Mouse (Mus musculus): ENCODE data around the gene Lrrc46. TPM values are rescaled to one million over a fixed set of nuclear protein-coding genes. Genes with fewer than 3 reads are reported as not detected.

Gene Lrrc46
- polyA plus RNA-seq, 1 experiment = 2.4 TPM

DNA sequence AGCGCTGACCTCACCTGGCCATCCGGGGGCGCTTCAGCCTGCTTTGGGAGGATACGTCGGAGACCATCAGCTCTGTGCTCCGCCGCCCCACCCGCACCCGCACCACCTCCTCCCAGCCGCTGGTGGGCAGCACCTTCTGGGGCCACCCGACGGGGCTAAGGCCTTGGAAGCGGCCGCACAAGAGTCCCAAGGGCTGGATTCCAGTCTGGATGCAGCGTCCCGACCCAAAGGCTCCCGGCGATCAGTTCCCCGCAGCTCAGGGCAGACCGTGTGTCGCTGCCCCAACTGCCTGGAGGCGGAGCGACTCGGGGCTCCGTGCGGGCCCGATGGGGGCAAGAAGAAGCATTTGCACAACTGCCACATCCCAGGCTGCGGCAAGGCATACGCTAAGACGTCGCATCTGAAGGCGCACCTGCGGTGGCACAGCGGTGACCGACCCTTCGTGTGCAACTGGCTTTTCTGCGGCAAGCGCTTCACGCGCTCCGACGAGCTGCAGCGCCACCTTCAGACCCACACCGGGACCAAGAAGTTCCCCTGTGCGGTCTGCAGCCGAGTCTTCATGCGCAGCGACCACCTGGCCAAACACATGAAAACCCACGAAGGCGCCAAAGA lies 19.2 kb downstream of the Lrrc46 start:
- peak overlapping the region; percentile 67 for H3K4me3 ChIP-seq (ENCODE audit: low read depth, low read length)
- H3K27me3 ChIP-seq (ENCODE audit: control insufficient read depth, insufficient read depth, low read length, poor library complexity, severe bottlenecking) = no peaks in the 10 kb centered on the region
- peak; percentile 83 for TF ChIP-seq CTCF (IDR thresholded peaks at IDR 0.05; ENCODE audit: low read depth, low read length)
- no peak for TF ChIP-seq EP300 (IDR thresholded peaks at IDR 0.05; ENCODE audit: insufficient read depth, low read depth, low read length)
- peak overlapping the region; percentile 94 for H3K9ac ChIP-seq (ENCODE audit: low read depth, poor library complexity, severe bottlenecking)
- peaks cover 2% of the 10 kb centered on the region for H3K4me1 ChIP-seq (ENCODE audit: control insufficient read depth, insufficient read depth, low read length)
- H3K9me3 ChIP-seq (replicated peaks; ENCODE audit: control insufficient read depth, insufficient read depth, low read length, poor library complexity, severe bottlenecking) = no peaks in the 10 kb centered on the region
- H3K27ac ChIP-seq (ENCODE audit: insufficient read depth, low read length) = peak overlapping the region; percentile 22; the same call in 1 of the 2 replicates
- H3K36me3 ChIP-seq (ENCODE audit: control insufficient read depth, insufficient read depth, low read length, poor library complexity, severe bottlenecking) = no peaks in the 10 kb centered on the region

DNA sequence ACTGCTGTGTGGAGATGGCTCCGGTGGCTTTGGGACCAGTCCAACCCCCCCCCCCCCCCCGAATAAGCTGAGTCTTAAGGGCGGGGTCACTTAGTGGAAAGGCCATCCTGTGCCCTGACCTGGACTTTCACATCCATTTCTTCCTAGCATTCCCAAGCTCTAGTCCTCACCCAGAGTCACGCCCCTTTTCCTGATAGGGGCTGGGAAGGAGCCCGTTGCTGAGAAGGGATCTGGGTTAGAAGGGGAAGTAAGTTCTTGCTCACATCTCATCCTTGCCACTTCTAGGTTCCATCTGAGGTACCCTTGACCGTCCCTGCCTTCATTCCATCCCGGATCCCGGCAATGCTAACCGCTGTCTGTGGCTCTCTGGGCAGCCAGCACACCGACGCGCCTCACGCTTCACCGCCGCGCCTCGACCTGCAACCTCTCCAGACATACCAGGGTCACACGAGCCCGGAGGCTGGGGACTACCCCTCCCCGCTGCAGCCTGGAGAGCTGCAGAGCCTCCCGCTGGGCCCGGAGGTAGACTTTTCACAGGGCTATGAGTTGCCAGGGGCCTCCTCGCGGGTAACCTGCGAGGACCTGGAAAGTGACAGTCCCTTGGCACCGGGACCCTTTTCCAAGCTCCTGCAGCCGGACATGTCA lies 20.0 kb downstream of the Lrrc46 start:
- Histone ChIP-seq H3K27ac (ENCODE audit: insufficient read depth, low read length) (no peak overlapping the region), H3K27me3 (ENCODE audit: control insufficient read depth, insufficient read depth, low read length, poor library complexity, severe bottlenecking) (peaks cover 3% of the 10 kb centered on the region), H3K36me3 (ENCODE audit: control insufficient read depth, insufficient read depth, low read length, poor library complexity, severe bottlenecking) (no peaks in the 10 kb centered on the region), H3K4me1 (ENCODE audit: control insufficient read depth, insufficient read depth, low read length) (peaks cover 2% of the 10 kb centered on the region), H3K4me3 (ENCODE audit: low read depth, low read length) (peak overlapping the region; percentile 38), H3K9me3 (replicated peaks; ENCODE audit: control insufficient read depth, insufficient read depth, low read length, poor library complexity, severe bottlenecking) (no peaks in the 10 kb centered on the region), H3K9ac (ENCODE audit: low read depth, poor library complexity, severe bottlenecking) (peak overlapping the region; percentile 19; the same call in 1 of the 2 replicates)
- TF ChIP-seq POLR2A (IDR thresholded peaks at IDR 0.05; ENCODE audit: insufficient read depth, low read length) (no peak), CTCF (IDR thresholded peaks at IDR 0.05; ENCODE audit: low read depth, low read length) (no peak), EP300 (IDR thresholded peaks at IDR 0.05; ENCODE audit: insufficient read depth, low read depth, low read length) (no peak)

DNA sequence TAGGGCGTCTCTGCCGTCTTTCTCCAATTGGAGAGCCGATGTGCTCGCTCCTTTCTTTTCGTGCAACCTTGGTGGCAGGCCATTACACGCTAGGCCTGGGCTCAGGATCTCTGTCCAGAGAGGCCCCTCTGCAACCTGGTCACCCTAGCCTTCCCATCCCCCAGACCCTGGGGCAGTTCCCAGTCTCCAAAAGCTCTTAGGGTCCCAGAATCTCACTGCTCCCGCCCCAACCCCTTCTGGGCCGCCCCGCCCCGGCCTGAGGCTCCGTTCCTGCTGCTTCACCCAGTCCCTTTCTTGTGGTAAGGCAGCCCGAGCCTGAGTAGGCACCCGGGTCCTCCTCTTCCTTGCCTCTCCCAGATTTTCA lies 21.9 kb downstream of the Lrrc46 start:
- Histone ChIP-seq H3K9me3 (replicated peaks; ENCODE audit: control insufficient read depth, insufficient read depth, low read length, poor library complexity, severe bottlenecking) (no peaks in the 10 kb centered on the region), H3K36me3 (ENCODE audit: control insufficient read depth, insufficient read depth, low read length, poor library complexity, severe bottlenecking) (no peaks in the 10 kb centered on the region), H3K4me1 (ENCODE audit: control insufficient read depth, insufficient read depth, low read length) (peaks cover 2% of the 10 kb centered on the region), H3K27me3 (ENCODE audit: control insufficient read depth, insufficient read depth, low read length, poor library complexity, severe bottlenecking) (peaks cover 3% of the 10 kb centered on the region), H3K27ac (ENCODE audit: insufficient read depth, low read length) (no peak overlapping the region), H3K4me3 (ENCODE audit: low read depth, low read length) (peak overlapping the region; percentile 73), H3K9ac (ENCODE audit: low read depth, poor library complexity, severe bottlenecking) (peak overlapping the region; percentile 90)
- TF ChIP-seq POLR2A (IDR thresholded peaks at IDR 0.05; ENCODE audit: insufficient read depth, low read length) = no peak
- TF ChIP-seq EP300 (IDR thresholded peaks at IDR 0.05; ENCODE audit: insufficient read depth, low read depth, low read length) = 0 out of 2 replicates have a peak, but pooled peaks have one; percentile 32
- TF ChIP-seq CTCF (IDR thresholded peaks at IDR 0.05; ENCODE audit: low read depth, low read length) = no peak

DNA sequence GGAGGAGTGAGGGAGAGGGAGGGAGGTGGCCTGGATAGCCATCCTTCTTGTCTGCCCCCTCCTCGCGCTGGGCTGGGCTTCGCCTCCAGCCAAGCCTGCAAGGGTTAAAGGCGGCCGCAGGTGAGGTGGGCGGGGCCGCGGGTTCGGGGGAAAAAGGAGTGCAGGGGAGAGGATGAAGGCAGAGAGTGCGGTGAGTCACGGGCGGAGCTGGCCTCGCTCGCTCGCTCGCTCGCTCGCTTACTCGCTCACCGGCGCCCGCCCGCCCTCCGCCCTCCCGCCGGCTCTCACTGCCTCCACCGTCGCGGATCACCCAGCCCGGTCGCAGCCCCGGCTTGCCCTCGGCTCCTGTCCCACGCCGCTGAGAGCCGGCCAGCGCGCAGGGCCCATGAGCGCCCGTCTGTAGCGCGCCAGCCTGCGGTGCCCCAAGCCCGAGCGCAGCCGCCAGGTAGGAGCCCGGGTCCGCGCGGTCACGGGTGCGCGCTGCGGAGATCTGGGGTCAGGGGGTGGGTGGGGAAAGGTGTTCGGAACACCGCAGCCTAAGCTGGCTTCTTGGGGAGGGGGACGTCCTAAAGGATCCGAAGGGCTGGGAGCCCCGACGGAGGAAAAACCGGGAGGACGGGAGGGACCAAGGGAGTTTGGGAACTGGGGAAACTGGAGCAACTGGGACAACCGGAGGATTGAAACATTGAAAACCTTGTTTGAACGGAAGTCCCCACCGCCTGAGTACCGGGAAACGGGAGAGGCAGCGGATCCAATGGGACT lies 22.4 kb downstream of the Lrrc46 start:
- Histone ChIP-seq H3K27me3 (ENCODE audit: control insufficient read depth, insufficient read depth, low read length, poor library complexity, severe bottlenecking) (peaks cover 3% of the 10 kb centered on the region), H3K9me3 (replicated peaks; ENCODE audit: control insufficient read depth, insufficient read depth, low read length, poor library complexity, severe bottlenecking) (no peaks in the 10 kb centered on the region), H3K4me3 (ENCODE audit: low read depth, low read length) (peak overlapping the region; percentile 73), H3K27ac (ENCODE audit: insufficient read depth, low read length) (no peak overlapping the region), H3K4me1 (ENCODE audit: control insufficient read depth, insufficient read depth, low read length) (no peaks in the 10 kb centered on the region), H3K9ac (ENCODE audit: low read depth, poor library complexity, severe bottlenecking) (peak overlapping the region; percentile 90), H3K36me3 (ENCODE audit: control insufficient read depth, insufficient read depth, low read length, poor library complexity, severe bottlenecking) (no peaks in the 10 kb centered on the region)
- no peak for TF ChIP-seq POLR2A (IDR thresholded peaks at IDR 0.05; ENCODE audit: insufficient read depth, low read length)
- TF ChIP-seq CTCF (IDR thresholded peaks at IDR 0.05; ENCODE audit: low read depth, low read length) = no peak
- peak; percentile 26; the same call in 1 of the 2 replicates for TF ChIP-seq EP300 (IDR thresholded peaks at IDR 0.05; ENCODE audit: insufficient read depth, low read depth, low read length)

DNA sequence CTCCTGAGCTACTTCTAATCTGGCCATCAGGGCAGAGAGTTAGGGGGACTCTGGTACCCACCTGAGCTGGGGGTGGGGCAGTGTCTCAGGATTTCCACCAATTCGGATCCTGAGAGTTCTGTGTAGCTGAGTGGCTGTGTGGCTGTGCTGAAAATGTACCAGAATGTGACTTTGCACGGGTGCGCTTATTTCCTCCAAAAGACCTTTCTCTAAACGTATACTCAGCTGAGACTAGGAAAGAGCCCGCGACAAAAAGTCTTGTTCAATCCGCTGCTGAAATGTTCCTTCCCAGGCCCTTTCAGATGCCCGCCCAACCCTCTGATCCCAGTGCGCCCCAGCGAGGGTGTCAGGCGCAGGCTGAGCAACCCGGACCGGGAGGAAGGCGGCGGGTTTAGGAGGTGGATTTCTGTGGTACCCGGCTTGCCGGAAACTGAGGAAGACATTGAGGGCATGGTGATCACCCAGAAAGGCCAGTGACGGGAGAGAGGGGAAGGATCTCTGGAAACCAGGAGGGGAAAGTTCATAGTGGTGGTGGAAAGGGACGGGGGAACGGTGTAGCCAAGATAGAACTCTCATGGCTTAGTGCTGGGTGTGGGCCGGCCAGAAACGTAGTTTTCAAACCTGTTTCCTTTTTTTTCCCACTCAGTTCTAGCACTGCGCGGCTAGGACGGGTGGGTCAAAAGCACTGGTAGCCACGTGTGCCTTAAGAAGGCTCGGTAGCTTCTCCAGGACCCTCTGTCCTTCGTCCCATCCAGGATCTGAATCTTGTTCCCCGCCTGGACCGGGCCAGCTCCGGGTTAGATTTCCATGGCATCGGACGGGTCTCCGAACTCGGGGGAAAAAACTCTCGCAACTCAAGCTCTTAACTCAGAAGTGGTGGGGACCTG lies 23.3 kb downstream of the Lrrc46 start:
- H3K27me3 ChIP-seq (ENCODE audit: control insufficient read depth, insufficient read depth, low read length, poor library complexity, severe bottlenecking) = peaks cover 3% of the 10 kb centered on the region
- no peaks in the 10 kb centered on the region for H3K36me3 ChIP-seq (ENCODE audit: control insufficient read depth, insufficient read depth, low read length, poor library complexity, severe bottlenecking)
- H3K9me3 ChIP-seq (replicated peaks; ENCODE audit: control insufficient read depth, insufficient read depth, low read length, poor library complexity, severe bottlenecking) = no peaks in the 10 kb centered on the region
- no peak overlapping the region for H3K27ac ChIP-seq (ENCODE audit: insufficient read depth, low read length)
- no peak for TF ChIP-seq POLR2A (IDR thresholded peaks at IDR 0.05; ENCODE audit: insufficient read depth, low read length)
- no peak for TF ChIP-seq CTCF (IDR thresholded peaks at IDR 0.05; ENCODE audit: low read depth, low read length)
- no peak for TF ChIP-seq EP300 (IDR thresholded peaks at IDR 0.05; ENCODE audit: insufficient read depth, low read depth, low read length)
- no peaks in the 10 kb centered on the region for H3K4me1 ChIP-seq (ENCODE audit: control insufficient read depth, insufficient read depth, low read length)
- H3K9ac ChIP-seq (ENCODE audit: low read depth, poor library complexity, severe bottlenecking) = peak overlapping the region; percentile 90
- H3K4me3 ChIP-seq (ENCODE audit: low read depth, low read length) = peak overlapping the region; percentile 73

Measured in ES-Bruce4 (cell line).